Comparison of ENCODE assay signal across 11 mouse cellular contexts in genomic region chr8:54829794-54830426, GRCm38 (mm10). TPM values are rescaled to one million over a fixed set of nuclear protein-coding genes. Genes with fewer than 3 reads are reported as not detected.
DNase-seq lines count a peak whose midpoint lies in the region; ATAC-seq and TF ChIP-seq lines count a peak whose summit lies in the region.
"Had no signal": no experiment of that assay in that cellular context is flagged by ENCODE, and none has a peak within 500 bp of the region (broad histone marks: within the 10 kb centered on the region; RNA-seq: fewer than 3 reads in every experiment).

No protein-coding gene starts in this region.

- peak; percentile 63; the same call in 1 of the 2 replicates for ATAC-seq in forebrain, embryonic 15.5 days (replicated peaks)
- no peak for ATAC-seq in erythroid progenitor cell, adult 5-6 weeks (replicated peaks; ENCODE audit: low FRiP score, poor library complexity, severe bottlenecking)
- no peak for ATAC-seq in CD4-positive, CD25-positive, alpha-beta regulatory T cell, adult 4 months

- intact Hi-C loops in left cerebral cortex, postnatal 36 days (cut with DNase I), result loop anchor here (5.0 to 10.0 kb wide), 2 partner anchors 93 to 125 kb away; partner anchors contain the start of gene Gpm6a

- H3K9me3 ChIP-seq in forebrain, embryonic 15.5 days, result no peaks in the 10 kb centered on the region
- no peaks in the 10 kb centered on the region for H3K9me3 ChIP-seq in forebrain, embryonic 10.5 days
- H3K9me3 ChIP-seq: embryonic facial prominence, embryonic 12.5 days had no signal

- no peak for TF ChIP-seq POLR2A in cortical plate, adult 2 months (IDR thresholded peaks at IDR 0.05; ENCODE audit: extremely low read depth, insufficient read depth, low read length)

- H3K4me1 ChIP-seq in forebrain, embryonic 15.5 days, result peaks cover 9% of the 10 kb centered on the region; the same call in 1 of the 2 replicates
- no peaks in the 10 kb centered on the region for H3K4me1 ChIP-seq in forebrain, embryonic 10.5 days
- H3K4me1 ChIP-seq in cortical plate, adult 2 months (ENCODE audit: control insufficient read depth, insufficient read depth, low read length), result peaks cover 4% of the 10 kb centered on the region; the same call in 1 of the 2 replicates
- H3K4me1 ChIP-seq: embryonic facial prominence, embryonic 12.5 days had no signal

- H3K4me2 ChIP-seq in forebrain, embryonic 15.5 days (replicated peaks), result no peak overlapping the region
- H3K4me2 ChIP-seq: embryonic facial prominence, embryonic 12.5 days had no signal

- WGBS in forebrain, embryonic 15.5 days, result 51% methylated on average over 4 of the region's 4 CpGs
- 76% methylated on average over 4 of the region's 4 CpGs for WGBS in forebrain, embryonic 10.5 days

- no peak for DNase-seq in forebrain, embryonic 10.5 days (ENCODE audit: extremely low spot score, low spot score)
- peak; percentile 30 for DNase-seq in left cerebral cortex, adult 11 months (ENCODE audit: low spot score)
- DNase-seq in left cerebral cortex, postnatal 36 days (ENCODE audit: low spot score in 2 of 2), result no peak
- DNase-seq in A20 (ENCODE audit: low read depth, low spot score), result peak; percentile 46

- peak overlapping the region; percentile 55 for H3K27ac ChIP-seq in forebrain, embryonic 15.5 days (replicated peaks)
- no peak overlapping the region for H3K27ac ChIP-seq in forebrain, embryonic 10.5 days
- H3K27ac ChIP-seq in cortical plate, adult 2 months (ENCODE audit: insufficient read depth, low read length), result peak overlapping the region; percentile 65
- H3K27ac ChIP-seq: embryonic facial prominence, embryonic 12.5 days; liver, embryonic 14.5 days had no signal

- H3K27me3 ChIP-seq in forebrain, embryonic 15.5 days, result no peaks in the 10 kb centered on the region
- no peaks in the 10 kb centered on the region for H3K27me3 ChIP-seq in forebrain, embryonic 10.5 days (ENCODE audit: poor library complexity, severe bottlenecking)
- H3K27me3 ChIP-seq: embryonic facial prominence, embryonic 12.5 days had no signal

- TF ChIP-seq CTCF in cortical plate, adult 2 months (IDR thresholded peaks at IDR 0.05; ENCODE audit: extremely low read depth, insufficient read depth, low read length), result no peak

- H3K9ac ChIP-seq in forebrain, embryonic 15.5 days (replicated peaks), result no peak overlapping the region
- H3K9ac ChIP-seq: embryonic facial prominence, embryonic 12.5 days; liver, embryonic 14.5 days had no signal

- no peaks in the 10 kb centered on the region for H3K36me3 ChIP-seq in forebrain, embryonic 15.5 days
- no peaks in the 10 kb centered on the region for H3K36me3 ChIP-seq in forebrain, embryonic 10.5 days (replicated peaks)
- H3K36me3 ChIP-seq: embryonic facial prominence, embryonic 12.5 days had no signal

- no peak overlapping the region for H3K4me3 ChIP-seq in forebrain, embryonic 15.5 days
- no peak overlapping the region for H3K4me3 ChIP-seq in forebrain, embryonic 10.5 days
- H3K4me3 ChIP-seq in cortical plate, adult 2 months (ENCODE audit: insufficient read depth, low read length), result 0 out of 2 replicates have a peak overlapping the region, but pooled peaks have one; percentile 19
- H3K4me3 ChIP-seq: embryonic facial prominence, embryonic 12.5 days had no signal

RNA-seq across cellular contexts. Expression of gene Wdr17, which starts 57.1 kb away (rescaled TPM):
- polyA plus RNA-seq in forebrain, embryonic 15.5 days (2015; fragmentation: Nextera tagmentation; extraction: Ambion mirVana), result 14.9 and 16.4 TPM in 2 replicates
- polyA plus RNA-seq in forebrain, embryonic 10.5 days (2016; fragmentation: Nextera tagmentation; extraction: Ambion mirVana), result 3.3 and 4.7 TPM in 2 replicates
- total RNA-seq in left cerebral cortex, postnatal 36 days (2021), result 10 to 100 TPM; 39.0 to 45.1 TPM
- polyA plus RNA-seq in cortical plate, adult 2 months (2012; rRNA removed), result 24.7 and 25.1 TPM in 2 replicates
- total RNA-seq in erythroid progenitor cell, adult 5-6 weeks (2015; ENCODE audit: low replicate concordance), result not detected in 2 replicates
- not detected in 2 replicates for total RNA-seq in erythroid progenitor cell, adult 5-6 weeks (2017; ENCODE audit: low replicate concordance)
- not detected for polyA plus RNA-seq in CD4-positive, CD25-positive, alpha-beta regulatory T cell, adult 4 months (2017; shearing (Covaris generic))
- polyA plus RNA-seq: thymus, postnatal 0 days had no signal

Comparison
In these comparisons a context has a peak if more than half of its experiments do, and no peak if none do; other contexts are left out.
1. DNase-seq: peak in left cerebral cortex, adult 11 months (single experiment) and A20 (single experiment); none in forebrain, embryonic 10.5 days (single experiment) and left cerebral cortex, postnatal 36 days (0 of 2).